Mouse (Mus musculus) hindbrain, embryonic 12.5 days (tissue): ENCODE results near the gene Slf2. TPM values are rescaled to one million over a fixed set of nuclear protein-coding genes. Genes with fewer than 3 reads are reported as not detected.

Experiments used
- ATAC-seq: fragments of 200-750 bp; cut with Nextera tagmentation; 2 replicates; pipeline ENCODE4 v1.8.0; 2017; ENCODE audit warnings: moderate TSS enrichment; ENCODE audit not compliant: low FRiP score
- H3K27ac ChIP-seq: fragments of 300-500 bp; sonication (generic); 2 replicates; pipeline ENCODE4 v1.5.1; 2016; ENCODE audit warnings: mild to moderate bottlenecking
- H3K27me3 ChIP-seq: fragments of 300-500 bp; sonication (generic); 2 replicates; pipeline ENCODE4 v1.6.1; 2016; ENCODE audit warnings: mild to moderate bottlenecking
- H3K36me3 ChIP-seq: fragments of 300-500 bp; sonication (generic); 2 replicates; pipeline ENCODE4 v1.6.1; 2016; ENCODE audit warnings: mild to moderate bottlenecking
- H3K4me1 ChIP-seq: fragments of 300-500 bp; sonication (generic); 2 replicates; pipeline ENCODE4 v1.6.1; 2016
- H3K4me2 ChIP-seq: fragments of 300-500 bp; sonication (generic); replicated peaks from 2 replicates; pipeline ENCODE4 v1.6.1; 2016; ENCODE audit warnings: mild to moderate bottlenecking
- H3K4me3 ChIP-seq: fragments of 300-500 bp; sonication (generic); 2 replicates; pipeline ENCODE4 v1.5.1; 2016; ENCODE audit warnings: mild to moderate bottlenecking
- H3K9ac ChIP-seq: fragments of 300-500 bp; sonication (generic); 2 replicates; pipeline ENCODE4 v1.6.1; 2016; ENCODE audit warnings: mild to moderate bottlenecking, moderate library complexity
- H3K9me3 ChIP-seq: fragments of 300-500 bp; sonication (generic); replicated peaks from 2 replicates; pipeline ENCODE4 v1.6.1; 2016; ENCODE audit warnings: mild to moderate bottlenecking
- WGBS: fragments of 180-500 bp; shearing (Covaris S2); methylation state at CpG from one replicate; pipeline ENCODE4 v1.1.7; 2016; 5-methylcytosine and 5-hydroxymethylcytosine counted together
- polyA plus RNA-seq: library from polyadenylated mRNA; unstranded; fragments of >200 nt; fragmentation: Nextera tagmentation; extraction: Ambion mirVana; gene quantifications from 2 replicates; pipeline ENCODE4 v1.2.1, GENCODE M21; 2016

Slf2 gene
- polyA plus RNA-seq = 41.1 and 41.2 TPM in 2 replicates

GRCm38 (mm10) chr19:44930744-44931453, at the start of gene Slf2:
TSS of gene Slf2 (plus strand) at chr19:44931151.
- under 1% methylated on average over 55 of the region's 55 CpGs for WGBS
- Histone ChIP-seq H3K9me3 (no peaks in the 10 kb centered on the region), H3K4me3 (peak within 1 kb of the TSS; percentile 97), H3K4me2 (peak within 1 kb of the TSS; percentile 74), H3K36me3 (peaks cover 11% of the 10 kb centered on the region), H3K9ac (peak within 1 kb of the TSS; percentile 89), H3K4me1 (peaks cover 16% of the 10 kb centered on the region), H3K27ac (peak within 1 kb of the TSS; percentile 85), H3K27me3 (no peaks in the 10 kb centered on the region)
- peak; percentile 99 for ATAC-seq

- Histone ChIP-seq H3K4me2 (peak overlapping the region; percentile 62), H3K36me3 (no peaks in the 10 kb centered on the region), H3K4me1 (peaks cover 17% of the 10 kb centered on the region), H3K4me3 (peak overlapping the region; percentile 30), H3K27me3 (peaks cover 59% of the 10 kb centered on the region), H3K27ac (peak overlapping the region; percentile 70), H3K9ac (peak overlapping the region; percentile 50; the same call in 1 of the 2 replicates), H3K9me3 (no peaks in the 10 kb centered on the region)
- ATAC-seq = peak; percentile 70
- under 1% methylated on average over 31 of the region's 31 CpGs for WGBS
Observed at GRCm38 (mm10) chr19:44882552-44883024, 48.4 kb upstream of the Slf2 start.

- H3K27me3 ChIP-seq = peaks cover 74% of the 10 kb centered on the region
- 40% methylated on average over 3 of the region's 3 CpGs for WGBS
- ATAC-seq = no peak
- H3K4me2 ChIP-seq = no peak overlapping the region
- peaks cover 17% of the 10 kb centered on the region for H3K4me1 ChIP-seq
- no peaks in the 10 kb centered on the region for H3K9me3 ChIP-seq
- H3K4me3 ChIP-seq = no peak overlapping the region
- H3K36me3 ChIP-seq = no peaks in the 10 kb centered on the region
- no peak overlapping the region for H3K9ac ChIP-seq
- H3K27ac ChIP-seq = no peak overlapping the region
Observed at GRCm38 (mm10) chr19:44884331-44884730, 46.6 kb upstream of the Slf2 start.

- no peak overlapping the region for H3K9ac ChIP-seq
- H3K4me1 ChIP-seq = peaks cover 23% of the 10 kb centered on the region
- no peaks in the 10 kb centered on the region for H3K36me3 ChIP-seq
- H3K4me3 ChIP-seq = no peak overlapping the region
- H3K27me3 ChIP-seq = peaks cover 76% of the 10 kb centered on the region
- H3K4me2 ChIP-seq = no peak overlapping the region
- H3K27ac ChIP-seq = no peak overlapping the region
- ATAC-seq = no peak
- WGBS = 35% methylated on average over 3 of the region's 3 CpGs
- no peaks in the 10 kb centered on the region for H3K9me3 ChIP-seq
Observed at GRCm38 (mm10) chr19:44886475-44886874, 44.5 kb upstream of the Slf2 start.

- Histone ChIP-seq H3K4me3 (no peak overlapping the region), H3K4me2 (no peak overlapping the region), H3K27me3 (peaks cover 79% of the 10 kb centered on the region), H3K27ac (no peak overlapping the region), H3K9ac (no peak overlapping the region), H3K9me3 (no peaks in the 10 kb centered on the region), H3K36me3 (no peaks in the 10 kb centered on the region), H3K4me1 (peaks cover 19% of the 10 kb centered on the region)
- WGBS = 23% methylated on average over 7 of the region's 7 CpGs
- ATAC-seq = no peak
Observed at GRCm38 (mm10) chr19:44887679-44888235, 43.2 kb upstream of the Slf2 start.

- H3K4me1 ChIP-seq = peaks cover 21% of the 10 kb centered on the region
- H3K4me3 ChIP-seq = no peak overlapping the region
- H3K9ac ChIP-seq = no peak overlapping the region
- no peak for ATAC-seq
- H3K9me3 ChIP-seq = no peaks in the 10 kb centered on the region
- H3K36me3 ChIP-seq = no peaks in the 10 kb centered on the region
- H3K4me2 ChIP-seq = no peak overlapping the region
- peaks cover 87% of the 10 kb centered on the region for H3K27me3 ChIP-seq
- WGBS = 13% methylated on average over 6 of the region's 6 CpGs
- no peak overlapping the region for H3K27ac ChIP-seq
Observed at GRCm38 (mm10) chr19:44889548-44889947, 41.4 kb upstream of the Slf2 start.

- Histone ChIP-seq H3K9ac (no peak overlapping the region), H3K4me2 (no peak overlapping the region), H3K4me1 (peaks cover 20% of the 10 kb centered on the region), H3K36me3 (no peaks in the 10 kb centered on the region), H3K27me3 (peaks cover 86% of the 10 kb centered on the region), H3K4me3 (no peak overlapping the region), H3K27ac (no peak overlapping the region), H3K9me3 (no peaks in the 10 kb centered on the region)
- WGBS = 49% methylated on average over 15 of the region's 15 CpGs
- no peak for ATAC-seq
Observed at GRCm38 (mm10) chr19:44891446-44891845, 39.5 kb upstream of the Slf2 start.

GRCm38 (mm10) chr19:44893231-44893871, 37.6 kb upstream of the Slf2 start:
- H3K4me1 ChIP-seq = peaks cover 17% of the 10 kb centered on the region
- H3K9me3 ChIP-seq = no peaks in the 10 kb centered on the region
- 37% methylated on average over 19 of the region's 19 CpGs for WGBS
- no peak for ATAC-seq
- peaks cover 86% of the 10 kb centered on the region for H3K27me3 ChIP-seq
- no peak overlapping the region for H3K27ac ChIP-seq
- no peak overlapping the region for H3K4me2 ChIP-seq
- H3K9ac ChIP-seq = no peak overlapping the region; the same call in 1 of the 2 replicates
- H3K4me3 ChIP-seq = no peak overlapping the region
- no peaks in the 10 kb centered on the region for H3K36me3 ChIP-seq

- WGBS = 0% methylated on average over 4 of the region's 4 CpGs
- no peak overlapping the region for H3K4me2 ChIP-seq
- H3K9ac ChIP-seq = no peak overlapping the region
- peaks cover 69% of the 10 kb centered on the region for H3K27me3 ChIP-seq
- H3K4me3 ChIP-seq = no peak overlapping the region
- peaks cover 26% of the 10 kb centered on the region for H3K4me1 ChIP-seq
- H3K9me3 ChIP-seq = no peaks in the 10 kb centered on the region
- no peaks in the 10 kb centered on the region for H3K36me3 ChIP-seq
- ATAC-seq = no peak
- no peak overlapping the region for H3K27ac ChIP-seq
Observed at GRCm38 (mm10) chr19:44895245-44895644, 35.7 kb upstream of the Slf2 start.

GRCm38 (mm10) chr19:44896450-44896849, 34.5 kb upstream of the Slf2 start:
- no peaks in the 10 kb centered on the region for H3K36me3 ChIP-seq
- 63% methylated on average over 6 of the region's 6 CpGs for WGBS
- H3K4me3 ChIP-seq = no peak overlapping the region
- peaks cover 37% of the 10 kb centered on the region for H3K4me1 ChIP-seq
- no peak overlapping the region for H3K27ac ChIP-seq
- no peaks in the 10 kb centered on the region for H3K9me3 ChIP-seq
- no peak for ATAC-seq
- H3K9ac ChIP-seq = no peak overlapping the region
- peaks cover 61% of the 10 kb centered on the region for H3K27me3 ChIP-seq
- H3K4me2 ChIP-seq = no peak overlapping the region

- Histone ChIP-seq H3K4me1 (peaks cover 37% of the 10 kb centered on the region), H3K27me3 (peaks cover 54% of the 10 kb centered on the region), H3K9ac (no peak overlapping the region), H3K4me3 (no peak overlapping the region), H3K4me2 (no peak overlapping the region), H3K27ac (no peak overlapping the region), H3K36me3 (no peaks in the 10 kb centered on the region), H3K9me3 (no peaks in the 10 kb centered on the region)
- no peak for ATAC-seq
- 74% methylated on average over 5 of the region's 5 CpGs for WGBS
Observed at GRCm38 (mm10) chr19:44897521-44897920, 33.4 kb upstream of the Slf2 start.

GRCm38 (mm10) chr19:44898646-44899045, 32.3 kb upstream of the Slf2 start:
- 43% methylated on average over 3 of the region's 3 CpGs for whole genome bisulfite sequencing
- H3K27ac ChIP-seq = no peak overlapping the region
- H3K4me2 ChIP-seq = no peak overlapping the region
- peaks cover 43% of the 10 kb centered on the region for H3K27me3 ChIP-seq
- no peaks in the 10 kb centered on the region for H3K36me3 ChIP-seq
- H3K4me3 ChIP-seq = no peak overlapping the region
- H3K9ac ChIP-seq = no peak overlapping the region
- H3K4me1 ChIP-seq = peaks cover 28% of the 10 kb centered on the region
- no peaks in the 10 kb centered on the region for H3K9me3 ChIP-seq
- ATAC-seq = no peak
